Mouse (Mus musculus): Measurements from ENCODE around the gene Zfand4. TPM values are rescaled to one million over a fixed set of nuclear protein-coding genes. Genes with fewer than 3 reads are reported as not detected.

Zfand4 gene
- polyA plus RNA-seq, 1 experiment from 2014 or later = 4.9 TPM

GRCm38 (mm10) chr6:116319259-116319658 lies 55.2 kb downstream of the Zfand4 start:
- ATAC-seq (ENCODE audit: low read depth) = no peak

GRCm38 (mm10) chr6:116326641-116327040 lies 62.6 kb downstream of the Zfand4 start:
- no peak overlapping the region for H3K9ac ChIP-seq
- H3K4me1 ChIP-seq (replicated peaks) = 0 out of 2 replicates have a peak, but pooled peaks cover 3% of the 10 kb centered on the region
- H3K36me3 ChIP-seq = no peaks in the 10 kb centered on the region
- 75% methylated on average over 3 of the region's 3 CpGs for WGBS (ENCODE audit: insufficient replicate concordance)
- ATAC-seq (ENCODE audit: low read depth) (no peak), DNase-seq (no peak)
- no peak overlapping the region for H3K27ac ChIP-seq
- no peaks in the 10 kb centered on the region for H3K9me3 ChIP-seq (replicated peaks)
- no peak overlapping the region for H3K4me2 ChIP-seq
- H3K4me3 ChIP-seq (replicated peaks) = no peak overlapping the region
- no peaks in the 10 kb centered on the region for H3K27me3 ChIP-seq

More at GRCm38 (mm10) chr6:116319259-116319658, 55.2 kb downstream of the Zfand4 start:
- Histone ChIP-seq H3K4me3 (replicated peaks) (no peak overlapping the region), H3K27ac (no peak overlapping the region), H3K27me3 (no peaks in the 10 kb centered on the region), H3K36me3 (no peaks in the 10 kb centered on the region), H3K9me3 (replicated peaks) (no peaks in the 10 kb centered on the region), H3K9ac (no peak overlapping the region), H3K4me1 (replicated peaks) (peaks cover 3% of the 10 kb centered on the region; the same call in 1 of the 2 replicates), H3K4me2 (no peak overlapping the region)
- WGBS (ENCODE audit: insufficient replicate concordance) = 63% methylated on average over 3 of the region's 3 CpGs
- DNase-seq = no peak

DNA sequence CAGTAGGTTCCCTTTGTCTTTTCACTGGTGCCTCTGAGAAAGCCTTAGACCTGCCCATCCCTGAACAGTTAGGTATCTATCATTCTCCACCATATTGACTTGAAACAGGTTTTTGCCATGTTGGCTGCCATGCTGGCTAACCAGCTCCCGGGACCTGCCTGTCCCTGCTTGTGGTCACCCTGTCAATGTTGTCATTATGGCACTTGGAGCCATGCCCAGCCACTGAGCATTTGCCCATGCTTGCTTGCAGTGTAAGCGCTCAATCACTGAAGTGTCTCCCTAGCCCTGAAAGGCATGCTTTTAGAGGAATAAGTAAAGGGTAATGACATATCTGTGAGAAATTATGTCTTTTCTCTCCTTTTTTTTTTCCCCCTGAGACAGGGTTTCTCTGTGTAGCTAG lies 67.4 kb downstream of the Zfand4 start:
- Histone ChIP-seq H3K4me3 (replicated peaks) (no peak overlapping the region), H3K27me3 (0 out of 2 replicates have a peak, but pooled peaks cover 7% of the 10 kb centered on the region), H3K27ac (no peak overlapping the region), H3K9me3 (replicated peaks) (no peaks in the 10 kb centered on the region), H3K4me2 (no peak overlapping the region), H3K36me3 (no peaks in the 10 kb centered on the region), H3K4me1 (replicated peaks) (no peaks in the 10 kb centered on the region), H3K9ac (no peak overlapping the region)
- WGBS (ENCODE audit: insufficient replicate concordance) = 88% methylated on average over 2 of the region's 2 CpGs
- DNase-seq (no peak), ATAC-seq (ENCODE audit: low read depth) (no peak)

GRCm38 (mm10) chr6:116337466-116337834 lies 73.4 kb downstream of the Zfand4 start:
- 0 out of 2 replicates have a peak, but pooled peaks cover 12% of the 10 kb centered on the region for H3K27me3 ChIP-seq
- H3K27ac ChIP-seq = 0 out of 2 replicates have a peak overlapping the region, but pooled peaks have one; percentile 18
- H3K9ac ChIP-seq = peak overlapping the region; percentile 89
- DNase-seq = no peak
- H3K4me1 ChIP-seq (replicated peaks) = peaks cover 42% of the 10 kb centered on the region
- no peak for ATAC-seq (ENCODE audit: low read depth)
- H3K9me3 ChIP-seq (replicated peaks) = no peaks in the 10 kb centered on the region
- H3K36me3 ChIP-seq = peaks cover 18% of the 10 kb centered on the region
- H3K4me3 ChIP-seq (replicated peaks) = peak overlapping the region; percentile 94
- H3K4me2 ChIP-seq = peak overlapping the region; percentile 71
- WGBS (ENCODE audit: insufficient replicate concordance) = under 1% methylated on average over 7 of the region's 7 CpGs

DNA sequence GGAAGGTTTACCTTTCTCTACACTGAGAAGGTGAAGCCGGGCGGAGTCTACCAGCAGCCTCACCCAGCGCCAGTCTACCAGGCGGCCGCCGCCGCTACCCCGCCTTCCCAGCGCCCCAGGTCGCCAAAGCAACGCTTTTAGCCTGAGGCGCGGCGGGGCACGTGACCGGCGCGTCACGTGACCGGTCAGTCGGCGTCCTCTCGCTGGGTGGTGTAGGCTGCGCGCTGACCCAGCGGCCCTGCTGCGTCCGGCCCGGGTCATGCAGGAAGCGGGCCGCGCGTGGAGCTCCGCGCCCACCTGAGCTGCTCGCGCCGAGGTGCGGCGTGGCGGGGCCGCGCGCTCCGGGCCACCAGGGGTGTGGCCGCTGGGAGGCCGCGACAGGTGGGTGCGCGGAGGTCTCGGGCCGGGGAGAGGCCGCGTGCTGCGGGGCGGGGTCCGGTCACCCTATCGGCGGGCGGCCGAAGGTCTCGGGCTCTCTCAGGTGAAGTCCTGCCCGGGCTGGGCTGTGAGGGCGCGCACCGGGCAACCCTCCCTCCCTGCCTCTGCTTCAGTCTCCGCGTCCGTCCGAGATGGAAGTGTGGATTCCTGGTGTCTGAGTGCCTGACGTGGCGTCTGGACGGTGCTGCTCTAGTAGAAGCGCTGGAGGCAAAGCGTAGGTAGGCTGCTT lies 73.9 kb downstream of the Zfand4 start, which contains the start of gene March8:
Gene March8 (plus strand): TSS at position 190 of the 667 bp plus-strand sequence.
- peak within 1 kb of the TSS; percentile 89 for H3K9ac ChIP-seq
- H3K27me3 ChIP-seq = 0 out of 2 replicates have a peak, but pooled peaks cover 12% of the 10 kb centered on the region
- H3K36me3 ChIP-seq = peaks cover 18% of the 10 kb centered on the region
- H3K4me1 ChIP-seq (replicated peaks) = peaks cover 47% of the 10 kb centered on the region
- peak; percentile 88 for DNase-seq
- H3K9me3 ChIP-seq (replicated peaks) = no peaks in the 10 kb centered on the region
- peak within 1 kb of the TSS; percentile 89 for H3K27ac ChIP-seq
- ATAC-seq (ENCODE audit: low read depth) = peak; percentile 93
- H3K4me3 ChIP-seq (replicated peaks) = peak within 1 kb of the TSS; percentile 94
- H3K4me2 ChIP-seq = peak within 1 kb of the TSS; percentile 71
- under 1% methylated on average over 65 of the region's 75 CpGs for WGBS (ENCODE audit: insufficient replicate concordance)

DNA sequence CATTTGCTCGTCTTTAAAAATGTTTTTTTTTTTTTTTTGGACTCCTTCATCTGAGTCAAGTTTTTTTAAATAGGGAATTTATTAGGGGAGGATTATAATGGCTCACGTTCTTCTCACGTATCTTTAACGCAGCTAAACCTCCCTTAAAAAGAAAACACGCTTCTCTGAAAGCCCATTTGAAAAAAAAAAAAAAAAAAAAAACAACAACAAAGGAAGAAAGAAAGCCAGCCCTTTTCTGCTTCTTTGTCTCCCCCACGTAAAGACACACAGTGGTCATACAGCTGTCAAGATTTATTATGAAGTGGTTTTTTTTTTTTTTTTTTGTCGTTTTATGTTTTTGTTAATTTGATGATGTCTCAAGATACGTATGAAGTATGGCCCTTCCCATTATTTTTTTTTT lies 74.5 kb downstream of the Zfand4 start:
- DNase-seq (no peak), ATAC-seq (ENCODE audit: low read depth) (no peak)
- 6% methylated on average over 8 of the region's 8 CpGs for WGBS (ENCODE audit: insufficient replicate concordance)
- Histone ChIP-seq H3K27ac (peak overlapping the region; percentile 89), H3K9ac (peak overlapping the region; percentile 89), H3K27me3 (0 out of 2 replicates have a peak, but pooled peaks cover 12% of the 10 kb centered on the region), H3K4me3 (replicated peaks) (peak overlapping the region; percentile 94), H3K4me2 (peak overlapping the region; percentile 71), H3K9me3 (replicated peaks) (no peaks in the 10 kb centered on the region), H3K4me1 (replicated peaks) (peaks cover 51% of the 10 kb centered on the region), H3K36me3 (peaks cover 18% of the 10 kb centered on the region)

- H3K27ac ChIP-seq = peak overlapping the region; percentile 75
- peaks cover 18% of the 10 kb centered on the region for H3K36me3 ChIP-seq
- H3K9me3 ChIP-seq (replicated peaks) = no peaks in the 10 kb centered on the region
- H3K9ac ChIP-seq = peak overlapping the region; percentile 89
- peak overlapping the region; percentile 94 for H3K4me3 ChIP-seq (replicated peaks)
- H3K4me1 ChIP-seq (replicated peaks) = peaks cover 55% of the 10 kb centered on the region
- ATAC-seq (ENCODE audit: low read depth) (no peak), DNase-seq (no peak)
- H3K27me3 ChIP-seq = 0 out of 2 replicates have a peak, but pooled peaks cover 12% of the 10 kb centered on the region
- H3K4me2 ChIP-seq = peak overlapping the region; percentile 71
- WGBS (ENCODE audit: insufficient replicate concordance) = 61% methylated on average over 5 of the region's 5 CpGs
Measured at GRCm38 (mm10) chr6:116339088-116339487, 75.1 kb downstream of the Zfand4 start.

DNA sequence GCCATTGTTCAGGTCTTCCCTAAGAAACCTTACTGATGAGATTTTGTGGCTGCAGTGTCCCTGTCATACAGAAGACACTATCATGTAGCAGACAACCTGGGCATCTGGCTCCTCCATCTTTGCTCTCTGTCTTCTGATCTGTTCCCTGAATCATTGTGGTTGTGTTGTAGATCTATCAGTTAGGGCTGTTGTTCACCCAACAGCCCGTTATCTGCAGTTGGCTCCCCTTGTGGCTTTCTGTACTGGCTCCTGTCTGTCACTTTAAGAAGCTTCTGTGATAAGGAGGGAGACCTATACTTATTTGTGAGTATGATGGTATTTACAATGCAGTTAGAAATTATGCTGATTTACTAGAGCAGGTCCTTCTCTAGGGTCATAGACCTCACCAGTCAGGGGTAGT lies 76.5 kb downstream of the Zfand4 start:
- H3K4me1 ChIP-seq (replicated peaks) = peaks cover 59% of the 10 kb centered on the region
- peak overlapping the region; percentile 71 for H3K4me2 ChIP-seq
- DNase-seq (no peak), ATAC-seq (ENCODE audit: low read depth) (no peak)
- peaks cover 19% of the 10 kb centered on the region for H3K36me3 ChIP-seq
- H3K4me3 ChIP-seq (replicated peaks) = peak overlapping the region; percentile 94
- 15% methylated on average over 1 of the region's 1 CpGs for WGBS (ENCODE audit: insufficient replicate concordance)
- H3K27ac ChIP-seq = peak overlapping the region; percentile 75
- H3K27me3 ChIP-seq = 0 out of 2 replicates have a peak, but pooled peaks cover 7% of the 10 kb centered on the region
- H3K9ac ChIP-seq = peak overlapping the region; percentile 89; the same call in 1 of the 2 replicates
- H3K9me3 ChIP-seq (replicated peaks) = no peaks in the 10 kb centered on the region

DNA sequence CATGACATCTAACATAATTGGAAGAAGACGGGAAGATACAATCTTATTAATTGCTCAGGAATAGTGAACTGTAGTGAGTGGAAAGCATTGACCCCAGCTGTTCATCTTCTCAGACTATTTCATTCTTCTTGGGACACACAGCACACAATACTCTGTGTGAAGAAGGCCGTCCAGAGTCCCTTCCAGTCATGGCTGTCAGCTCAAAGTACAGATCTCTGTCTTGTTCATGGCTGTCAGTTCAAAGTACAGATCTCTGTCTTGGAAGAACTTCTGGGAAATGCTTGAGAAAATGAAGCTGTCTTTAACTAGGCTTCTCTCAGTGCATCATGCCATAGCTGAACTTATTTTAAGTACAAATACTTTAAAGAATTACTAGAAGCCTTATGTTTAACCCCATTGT lies 83.9 kb downstream of the Zfand4 start:
- DNase-seq (no peak), ATAC-seq (ENCODE audit: low read depth) (no peak)
- 82% methylated on average over 2 of the region's 2 CpGs for WGBS (ENCODE audit: insufficient replicate concordance)
- Histone ChIP-seq H3K4me1 (replicated peaks) (peaks cover 49% of the 10 kb centered on the region), H3K4me2 (no peak overlapping the region), H3K9me3 (replicated peaks) (no peaks in the 10 kb centered on the region), H3K27me3 (no peaks in the 10 kb centered on the region), H3K27ac (peak overlapping the region; percentile 97), H3K9ac (peak overlapping the region; percentile 37; the same call in 1 of the 2 replicates), H3K36me3 (peaks cover 8% of the 10 kb centered on the region; the same call in 1 of the 2 replicates), H3K4me3 (replicated peaks) (no peak overlapping the region)

DNA sequence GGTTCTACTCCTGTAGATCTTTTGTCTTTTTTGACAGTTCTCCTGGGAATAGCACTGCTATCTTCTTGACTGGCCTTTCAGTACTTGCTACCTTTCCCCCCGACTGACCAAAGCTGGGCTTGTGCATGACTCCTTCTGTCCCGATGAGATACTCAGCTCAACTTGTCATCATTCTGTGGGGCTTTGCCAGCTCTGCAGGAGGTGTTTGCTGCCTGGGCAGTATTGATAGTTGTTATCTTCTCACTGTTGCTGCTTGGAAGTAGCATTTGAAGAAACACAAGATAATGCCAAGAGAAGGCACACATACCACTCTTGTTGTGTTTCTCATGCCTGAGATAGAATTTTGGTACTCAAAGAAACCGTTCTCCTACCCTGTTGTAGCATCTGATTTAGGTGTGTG lies 86.0 kb downstream of the Zfand4 start:
- Histone ChIP-seq H3K4me3 (replicated peaks) (peak overlapping the region; percentile 69), H3K9ac (peak overlapping the region; percentile 84), H3K4me1 (replicated peaks) (peaks cover 59% of the 10 kb centered on the region), H3K9me3 (replicated peaks) (no peaks in the 10 kb centered on the region), H3K27ac (peak overlapping the region; percentile 97), H3K27me3 (no peaks in the 10 kb centered on the region), H3K36me3 (peaks cover 14% of the 10 kb centered on the region; the same call in 1 of the 2 replicates), H3K4me2 (peak overlapping the region; percentile 83)
- DNase-seq (peak; percentile 88), ATAC-seq (ENCODE audit: low read depth) (peak; percentile 95)
- 17% methylated on average over 3 of the region's 3 CpGs for WGBS (ENCODE audit: insufficient replicate concordance)

GRCm38 (mm10) chr6:116350643-116351042 lies 86.6 kb downstream of the Zfand4 start:
- 20% methylated on average over 6 of the region's 6 CpGs for WGBS (ENCODE audit: insufficient replicate concordance)
- Histone ChIP-seq H3K4me2 (peak overlapping the region; percentile 83), H3K27ac (peak overlapping the region; percentile 97), H3K4me1 (replicated peaks) (peaks cover 60% of the 10 kb centered on the region), H3K27me3 (no peaks in the 10 kb centered on the region), H3K4me3 (replicated peaks) (peak overlapping the region; percentile 69), H3K36me3 (peaks cover 15% of the 10 kb centered on the region), H3K9ac (peak overlapping the region; percentile 84), H3K9me3 (replicated peaks) (no peaks in the 10 kb centered on the region)
- peak; percentile 87 for ATAC-seq (ENCODE audit: low read depth)
- peak; percentile 73 for DNase-seq

Data from liver, embryonic 13.5 days (tissue).